Mouse (Mus musculus): ENCODE data around the gene Hist1h1a. TPM values are rescaled to one million over a fixed set of nuclear protein-coding genes. Genes with fewer than 3 reads are reported as not detected.

Gene Hist1h1a
- polyA plus RNA-seq, 1 experiment, result 1.4 TPM

- Histone ChIP-seq H3K9me3 (ENCODE audit: control insufficient read depth, low read length) (no peaks in the 10 kb centered on the region), H3K27me3 (ENCODE audit: control insufficient read depth) (no peaks in the 10 kb centered on the region), H3K36me3 (ENCODE audit: control insufficient read depth) (no peaks in the 10 kb centered on the region), H3K4me1 (ENCODE audit: control insufficient read depth) (no peaks in the 10 kb centered on the region), H3K4me3 (replicated peaks) (no peak overlapping the region)
- no peak for TF ChIP-seq GATA1 (IDR thresholded peaks at IDR 0.05; ENCODE audit: low read length)
- TF ChIP-seq TAL1 (IDR thresholded peaks at IDR 0.05; ENCODE audit: low read length), result no peak
These were observed 35.9 kb downstream of the Hist1h1a start for GRCm38 (mm10) chr13:23799405-23799804.

- no peaks in the 10 kb centered on the region for H3K36me3 ChIP-seq (ENCODE audit: control insufficient read depth)
- no peak overlapping the region for H3K4me3 ChIP-seq (replicated peaks)
- H3K27me3 ChIP-seq (ENCODE audit: control insufficient read depth), result no peaks in the 10 kb centered on the region
- no peak for TF ChIP-seq TAL1 (IDR thresholded peaks at IDR 0.05; ENCODE audit: low read length)
- TF ChIP-seq GATA1 (IDR thresholded peaks at IDR 0.05; ENCODE audit: low read length), result no peak
- no peaks in the 10 kb centered on the region for H3K4me1 ChIP-seq (ENCODE audit: control insufficient read depth)
- H3K9me3 ChIP-seq (ENCODE audit: control insufficient read depth, low read length), result no peaks in the 10 kb centered on the region
These were observed 41.1 kb downstream of the Hist1h1a start for GRCm38 (mm10) chr13:23804532-23804931.

- Histone ChIP-seq H3K36me3 (ENCODE audit: control insufficient read depth) (no peaks in the 10 kb centered on the region), H3K4me3 (replicated peaks) (no peak within 1 kb of the TSS), H3K4me1 (ENCODE audit: control insufficient read depth) (no peaks in the 10 kb centered on the region), H3K27me3 (ENCODE audit: control insufficient read depth) (no peaks in the 10 kb centered on the region), H3K9me3 (ENCODE audit: control insufficient read depth, low read length) (no peaks in the 10 kb centered on the region)
- no peak for TF ChIP-seq GATA1 (IDR thresholded peaks at IDR 0.05; ENCODE audit: low read length)
- TF ChIP-seq TAL1 (IDR thresholded peaks at IDR 0.05; ENCODE audit: low read length), result no peak
These were observed 43.1 kb downstream of the Hist1h1a start, which contains the start of gene Slc17a2 for GRCm38 (mm10) chr13:23806422-23807052. Gene Slc17a2, plus strand, starts transcription at chr13:23806993.

Other genes with a start within 250 kb of the Hist1h1a start
- 10.1 and 19.7 TPM in 2 replicates for gene Hist1h4h, start 232.6 kb upstream of the Hist1h1a start, polyA plus RNA-seq (2012)
- 52.5 and 62.7 TPM in 2 replicates for gene Hist1h2af, start 229.8 kb upstream of the Hist1h1a start, polyA plus RNA-seq (2012)
- gene Hist1h3g, start 228.2 kb upstream of the Hist1h1a start, polyA plus RNA-seq (2012), result 8.8 and 11.7 TPM in 2 replicates
- gene Hist1h2bh, start 220.3 kb upstream of the Hist1h1a start, polyA plus RNA-seq (2012), result 0.43 and 3.0 TPM in 2 replicates
- 1.3 and 3.3 TPM in 2 replicates for gene Hist1h3f, start 219.6 kb upstream of the Hist1h1a start, polyA plus RNA-seq (2012)
- gene Hist1h4f, start 212.0 kb upstream of the Hist1h1a start, polyA plus RNA-seq (2012), result 8.3 and 13.8 TPM in 2 replicates
- gene Hist1h1d, start 210.4 kb upstream of the Hist1h1a start, polyA plus RNA-seq (2012), result 0.51 and 0.95 TPM in 2 replicates
- gene Hist1h3e, start 201.3 kb upstream of the Hist1h1a start, polyA plus RNA-seq (2012), result 2.9 and 16.6 TPM in 2 replicates
- 3.6 and 5.2 TPM in 2 replicates for gene Hist1h2ae, start 192.4 kb upstream of the Hist1h1a start, polyA plus RNA-seq (2012)
- gene Hist1h2bg, start 192.3 kb upstream of the Hist1h1a start, polyA plus RNA-seq (2012), result 14.5 and 18.7 TPM in 2 replicates
- gene Hist1h2bf, start 189.5 kb upstream of the Hist1h1a start, polyA plus RNA-seq (2012), result 6.6 and 15.6 TPM in 2 replicates
- gene Hist1h2ad, start 189.3 kb upstream of the Hist1h1a start, polyA plus RNA-seq (2012), result 5.1 and 8.3 TPM in 2 replicates
- 1.6 and 4.7 TPM in 2 replicates for gene Hist1h3d, start 187.9 kb upstream of the Hist1h1a start, polyA plus RNA-seq (2012)
- 5.1 and 11.8 TPM in 2 replicates for gene Hist1h4d, start 182.1 kb upstream of the Hist1h1a start, polyA plus RNA-seq (2012)
- gene Hist1h2be, start 142.5 kb upstream of the Hist1h1a start, polyA plus RNA-seq (2012), result 0.33 and 0.67 TPM in 2 replicates
- gene Hist1h1e, start 141.1 kb upstream of the Hist1h1a start, polyA plus RNA-seq (2012), result 2.8 and 8.5 TPM in 2 replicates
- gene Hist1h2ac, start 79.7 kb upstream of the Hist1h1a start, polyA plus RNA-seq (2012), result 1.1 and 2.1 TPM in 2 replicates
- 17.5 and 20.6 TPM in 2 replicates for gene Hist1h2bc, start 79.5 kb upstream of the Hist1h1a start, polyA plus RNA-seq (2012)
- gene Hist1h1t, start 67.9 kb upstream of the Hist1h1a start, polyA plus RNA-seq (2012), result 0.10 TPM in 1 of 2 replicates, not detected in the other
- 0.93 and 3.0 TPM in 2 replicates for gene Hist1h4c, start 65.2 kb upstream of the Hist1h1a start, polyA plus RNA-seq (2012)
- 0.15 and 0.53 TPM in 2 replicates for gene Hfe, start 52.8 kb upstream of the Hist1h1a start, polyA plus RNA-seq (2012)
- 54.6 and 94.3 TPM in 2 replicates for gene Hist1h1c, start 24.9 kb upstream of the Hist1h1a start, polyA plus RNA-seq (2012)
- gene Hist1h3c, start 18.1 kb upstream of the Hist1h1a start, polyA plus RNA-seq (2012), result 3.8 and 7.0 TPM in 2 replicates
- 5.4 and 12.1 TPM in 2 replicates for gene Hist1h2bb, start 16.9 kb upstream of the Hist1h1a start, polyA plus RNA-seq (2012)
- 9.1 and 22.3 TPM in 2 replicates for gene Hist1h2ab, start 12.5 kb upstream of the Hist1h1a start, polyA plus RNA-seq (2012)
- gene Hist1h3b, start 11.4 kb upstream of the Hist1h1a start, polyA plus RNA-seq (2012), result 6.2 and 23.6 TPM in 2 replicates
- gene Hist1h4b, start 6.7 kb upstream of the Hist1h1a start, polyA plus RNA-seq (2012), result 4.5 and 11.8 TPM in 2 replicates
- 10.2 and 21.5 TPM in 2 replicates for gene Hist1h4a, start 2.4 kb upstream of the Hist1h1a start, polyA plus RNA-seq (2012)
- gene Hist1h3a, start 1.3 kb upstream of the Hist1h1a start, polyA plus RNA-seq (2012), result 1.5 and 4.0 TPM in 2 replicates
- gene Trim38, start 6.2 kb downstream of the Hist1h1a start, polyA plus RNA-seq (2012), result not detected in 2 replicates
- not detected in 2 replicates for gene Slc17a2, start 43.3 kb downstream of the Hist1h1a start, polyA plus RNA-seq (2012)
- gene Slc17a3, start 75.8 kb downstream of the Hist1h1a start, polyA plus RNA-seq (2012), result 0.01 TPM in 1 of 2 replicates, not detected in the other
- gene Slc17a1, start 104.1 kb downstream of the Hist1h1a start, polyA plus RNA-seq (2012), result not detected in 2 replicates
- not detected in 2 replicates for gene Slc17a4, start 151.3 kb downstream of the Hist1h1a start, polyA plus RNA-seq (2012)
- not detected in 2 replicates for gene Hist1h2ba, start 170.5 kb downstream of the Hist1h1a start, polyA plus RNA-seq (2012)
- gene Hist1h2aa, start 170.8 kb downstream of the Hist1h1a start, polyA plus RNA-seq (2012), result not detected in 2 replicates
- gene Scgn, start 227.5 kb downstream of the Hist1h1a start, polyA plus RNA-seq (2012), result not detected in 2 replicates

All from erythroblast, embryonic 14.5 days (primary cell).